Mouse (Mus musculus): Measurements from ENCODE around the gene Calb2.

DNA sequence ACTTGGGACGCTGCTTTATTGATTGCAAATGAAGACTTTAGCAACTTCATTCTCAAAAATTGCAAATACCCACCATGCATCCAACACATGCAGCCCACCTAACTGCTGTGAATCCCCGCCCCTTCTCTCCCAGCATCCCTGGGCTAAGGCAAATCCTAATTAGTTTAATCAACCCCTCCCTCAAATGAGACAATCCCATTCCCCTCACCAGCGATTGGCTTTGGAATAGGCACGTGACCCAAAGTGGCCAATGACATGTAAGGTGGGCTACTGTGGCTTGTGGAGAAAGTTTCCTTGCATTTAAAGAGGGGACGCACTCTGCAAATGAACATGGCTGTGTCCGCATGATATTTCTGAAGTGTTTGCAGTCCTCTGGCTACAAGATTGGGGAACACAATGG lies 15.1 kb downstream of the Calb2 start:
- TF ChIP-seq CTCF (IDR thresholded peaks at IDR 0.05; ENCODE audit: low read depth, low read length) (no peak), POLR2A (IDR thresholded peaks at IDR 0.05; ENCODE audit: extremely low read depth, insufficient read depth, low read length) (no peak)
